ENCODE assay signal across 19 mouse cellular contexts in the genomic region with DNA sequence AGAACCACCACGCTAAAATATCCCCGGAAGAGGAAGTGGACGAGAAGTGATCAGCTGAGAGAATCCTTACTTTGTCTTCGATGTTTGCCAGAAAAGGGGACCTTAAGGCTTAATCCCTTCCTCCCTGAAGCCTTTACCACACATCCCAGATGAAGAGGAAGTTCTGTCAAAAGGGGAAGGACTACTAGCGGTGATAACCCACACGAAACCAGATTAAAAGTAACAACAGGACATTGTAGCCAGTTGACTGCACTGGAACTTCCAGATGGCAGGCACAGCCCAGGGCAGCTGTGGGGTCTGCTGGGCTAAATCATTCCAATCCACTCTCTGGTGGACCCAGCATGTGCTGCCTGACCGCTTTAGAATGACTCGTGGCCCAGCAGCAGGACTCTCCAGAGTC. TPM values are rescaled to one million over a fixed set of nuclear protein-coding genes. Genes with fewer than 3 reads are reported as not detected.
DNase-seq lines count a peak whose midpoint lies in the region; ATAC-seq and TF ChIP-seq lines count a peak whose summit lies in the region.
"Had no signal": no experiment of that assay in that cellular context is flagged by ENCODE, and none has a peak within 500 bp of the region (broad histone marks: within the 10 kb centered on the region; RNA-seq: fewer than 3 reads in every experiment).

No protein-coding gene starts in this region.

- H3K36me3 ChIP-seq in liver, adult 2 months (ENCODE audit: control insufficient read depth, insufficient read depth, low read length): no peaks in the 10 kb centered on the region
- no peaks in the 10 kb centered on the region for H3K36me3 ChIP-seq in liver, embryonic 11.5 days (ENCODE audit: control insufficient read depth, insufficient read depth, low read length)
- peaks cover 0 to 6% of the 10 kb centered on the region in 2 experiments; a peak in 2 of 4 replicates for H3K36me3 ChIP-seq in MEL (ENCODE audit: control insufficient read depth in 1 of 2, insufficient read depth in 2 of 2, low read length in 2 of 2)
- H3K36me3 ChIP-seq: G1E had no signal

- no peak overlapping the region for H3K4me2 ChIP-seq in liver, embryonic 11.5 days
- H3K4me2 ChIP-seq: lung, embryonic 14.5 days; midbrain, embryonic 11.5 days had no signal

- no peaks in the 10 kb centered on the region for H3K4me1 ChIP-seq in liver, adult 2 months (ENCODE audit: control insufficient read depth, insufficient read depth, low read length)
- no peaks in the 10 kb centered on the region for H3K4me1 ChIP-seq in liver, embryonic 11.5 days (replicated peaks; ENCODE audit: control insufficient read depth, insufficient read depth, low read length)
- H3K4me1 ChIP-seq in MEL (ENCODE audit: control insufficient read depth in 1 of 2, insufficient read depth in 2 of 2, low read length in 2 of 2): peaks cover 0 to 17% of the 10 kb centered on the region in 2 experiments; a peak in 2 of 4 replicates
- H3K4me1 ChIP-seq in cerebellum, adult 2 months (ENCODE audit: control insufficient read depth, insufficient read depth, low read length): no peaks in the 10 kb centered on the region

- TF ChIP-seq CTCF in liver, adult 2 months (IDR thresholded peaks at IDR 0.05; ENCODE audit: low read depth, low read length): no peak
- TF ChIP-seq CTCF in MEL (IDR thresholded peaks at IDR 0.05 in 2 of 3, conservative IDR thresholded peaks at IDR 0.05 in 1 of 3; ENCODE audit: control insufficient read depth in 1 of 3, insufficient read depth in 1 of 3, low read depth in 2 of 3, low read length in 3 of 3, poor library complexity in 1 of 3, severe bottlenecking in 1 of 3): no peak
- TF ChIP-seq CTCF in cerebellum, adult 2 months (IDR thresholded peaks at IDR 0.05; ENCODE audit: borderline replicate concordance, insufficient read depth, low read depth, low read length): no peak

- TF ChIP-seq RAD21 in MEL (IDR thresholded peaks at IDR 0.05; ENCODE audit: low read depth, low read length): no peak

- TF ChIP-seq EP300 in MEL (IDR thresholded peaks at IDR 0.05; ENCODE audit: low read depth in 1 of 2, low read length in 2 of 2): peak; percentile 59 to 90

- WGBS in liver, adult 2 months: 76% methylated on average over 8 of the region's 8 CpGs
- WGBS in liver, embryonic 11.5 days: 53% methylated on average over 8 of the region's 8 CpGs
- 65% methylated on average over 8 of the region's 8 CpGs for WGBS in cerebellum, adult 2 months

- no peak for TF ChIP-seq POLR2A in liver, adult 2 months (IDR thresholded peaks at IDR 0.05; ENCODE audit: extremely low read depth, insufficient read depth, low read length)
- no peak for TF ChIP-seq POLR2A in MEL (IDR thresholded peaks at IDR 0.05; ENCODE audit: control insufficient read depth in 1 of 2, insufficient read depth in 1 of 2, low read depth in 1 of 2, low read length in 2 of 2, poor library complexity in 1 of 2)
- no peak for TF ChIP-seq POLR2A in cerebellum, adult 2 months (IDR thresholded peaks at IDR 0.05; ENCODE audit: borderline replicate concordance, insufficient read depth, low read length)

- no peak for ATAC-seq in liver, embryonic 11.5 days (replicated peaks; ENCODE audit: low FRiP score)
- ATAC-seq in megakaryocyte, adult 5-6 weeks (ENCODE audit: poor library complexity, severe bottlenecking): peak; percentile 95
- ATAC-seq: CD4-positive, CD25-positive, alpha-beta regulatory T cell, adult 4 months; forebrain, postnatal 0 days had no signal

- H3K79me2 ChIP-seq in liver, adult 2 months (ENCODE audit: control insufficient read depth, insufficient read depth, low read length): no peaks in the 10 kb centered on the region
- no peaks in the 10 kb centered on the region for H3K79me2 ChIP-seq in MEL (ENCODE audit: control insufficient read depth, insufficient read depth, low read length, poor library complexity)

- no peaks in the 10 kb centered on the region for H3K9me3 ChIP-seq in liver, embryonic 11.5 days (ENCODE audit: control insufficient read depth, low read length)
- no peaks in the 10 kb centered on the region for H3K9me3 ChIP-seq in MEL (replicated peaks; ENCODE audit: insufficient read depth, low read length)
- H3K9me3 ChIP-seq: G1E had no signal

- H3K27ac ChIP-seq in liver, adult 2 months (replicated peaks; ENCODE audit: insufficient read depth, low read depth, low read length): no peak overlapping the region
- H3K27ac ChIP-seq in liver, embryonic 11.5 days (ENCODE audit: low read depth, low read length): no peak overlapping the region
- H3K27ac ChIP-seq in MEL (ENCODE audit: control insufficient read depth, low read depth, low read length): no peak overlapping the region
- H3K27ac ChIP-seq in cerebellum, adult 2 months (ENCODE audit: insufficient read depth, low read length): no peak overlapping the region
- H3K27ac ChIP-seq: heart, adult 2 months had no signal

- peak; percentile 43 for DNase-seq in liver, adult 2 months (ENCODE audit: extremely low read depth, low read depth, low spot score)
- DNase-seq in liver, embryonic 11.5 days (ENCODE audit: low spot score): no peak
- DNase-seq in 416B (ENCODE audit: low read depth) (peak; percentile 49), MEL (ENCODE audit: low read depth, low spot score) (peak; percentile 84)
- no peak for DNase-seq in cerebellum, adult 2 months
- DNase-seq in left cerebral cortex, postnatal 25 days (ENCODE audit: low spot score in 2 of 2): no peak
- DNase-seq: cerebellum, adult 11-12 months; forebrain, postnatal 0 days; heart, adult 2 months; heart, postnatal 36 days; kidney, adult 18-20 months; kidney, postnatal 14 days; lung, embryonic 14.5 days; right cerebral cortex, postnatal 25 days; thymus, postnatal 14 days had no signal

- no peak overlapping the region for H3K9ac ChIP-seq in liver, adult 2 months (ENCODE audit: low read depth, low read length)
- H3K9ac ChIP-seq in liver, embryonic 11.5 days (ENCODE audit: low read depth, low read length): no peak overlapping the region
- no peak overlapping the region for H3K9ac ChIP-seq in MEL (ENCODE audit: control insufficient read depth, low read depth, low read length, poor library complexity, severe bottlenecking)
- H3K9ac ChIP-seq: forebrain, postnatal 0 days; lung, embryonic 14.5 days had no signal

- no peaks in the 10 kb centered on the region for H3K27me3 ChIP-seq in liver, adult 2 months (ENCODE audit: control insufficient read depth, insufficient read depth, low read length)
- no peaks in the 10 kb centered on the region for H3K27me3 ChIP-seq in liver, embryonic 11.5 days (replicated peaks; ENCODE audit: control insufficient read depth, insufficient read depth, low read length)
- H3K27me3 ChIP-seq in MEL (ENCODE audit: control insufficient read depth in 1 of 2, insufficient read depth in 2 of 2, low read length in 2 of 2): 0 out of 4 replicates have a peak, but pooled peaks cover 0 to 1% of the 10 kb centered on the region in 2 experiments
- H3K27me3 ChIP-seq in cerebellum, adult 2 months (ENCODE audit: control insufficient read depth, insufficient read depth, low read length): no peaks in the 10 kb centered on the region

- intact Hi-C loops in left cerebral cortex, postnatal 25 days (cut with DNase I): no loop called here

- H3K4me3 ChIP-seq in liver, adult 2 months (ENCODE audit: insufficient read depth, low read depth, low read length): no peak overlapping the region
- H3K4me3 ChIP-seq in liver, embryonic 11.5 days (ENCODE audit: low read depth, low read length): no peak overlapping the region
- H3K4me3 ChIP-seq in MEL (ENCODE audit: control insufficient read depth in 1 of 2, insufficient read depth in 1 of 2, low read depth in 2 of 2, low read length in 2 of 2): peak overlapping the region in 1 of 2 experiments; percentile 10; a peak in 2 of 4 replicates
- H3K4me3 ChIP-seq in cerebellum, adult 2 months (replicated peaks; ENCODE audit: insufficient read depth, low read depth, low read length): no peak overlapping the region
- H3K4me3 ChIP-seq: heart, adult 2 months had no signal

TF ChIP-seq in MEL, 35 proteins besides CTCF, POLR2A, EP300 and RAD21:
- TF ChIP-seq ETS1 (IDR thresholded peaks at IDR 0.05; ENCODE audit: low read depth, low read length) (peak; percentile 62; the same call in 1 of the 2 replicates), GATA1 (IDR thresholded peaks at IDR 0.05; ENCODE audit: low read depth, low read length) (peak; percentile 72), CHD1 (IDR thresholded peaks at IDR 0.05; ENCODE audit: low read depth, low read length) (no peak), ZNF384 (IDR thresholded peaks at IDR 0.05; ENCODE audit: low read depth, low read length) (no peak), SIN3A (IDR thresholded peaks at IDR 0.05; ENCODE audit: low read length) (0 out of 2 replicates have a peak, but pooled peaks have one; percentile 26), RCOR1 (IDR thresholded peaks at IDR 0.05; ENCODE audit: low read depth, low read length) (peak; percentile 70), MYC (IDR thresholded peaks at IDR 0.05; ENCODE audit: low read depth, low read length) (no peak), CHD2 (IDR thresholded peaks at IDR 0.05; ENCODE audit: low read length) (no peak), MAX (IDR thresholded peaks at IDR 0.05; ENCODE audit: low read length) (peak; percentile 57; the same call in 1 of the 2 replicates), ELF1 (IDR thresholded peaks at IDR 0.05; ENCODE audit: low read depth, low read length) (0 out of 2 replicates have a peak, but pooled peaks have one; percentile 22)

RNA-seq across cellular contexts. Expression of a gene that starts 17.7 kb away (rescaled TPM):
- total RNA-seq in liver, adult 2 months (2014; rRNA removed): 21.7 and 34.8 TPM in 2 replicates
- 25.4 and 31.9 TPM in 2 replicates for polyA plus RNA-seq in liver, adult 2 months (2012; rRNA removed)
- polyA plus RNA-seq in liver, embryonic 11.5 days (2014; fragmentation: Nextera tagmentation; extraction: Ambion mirVana): 5.4 and 5.6 TPM in 2 replicates
- total RNA-seq in MEL (2012; rRNA removed): 0.12 and 0.13 TPM in 2 replicates
- polyA plus RNA-seq in MEL (2012; ENCODE audit: insufficient read depth in 1 of 2, insufficient read length in 2 of 2, low read depth in 1 of 2, low replicate concordance in 2 of 2, missing spikeins in 1 of 2): under 1 TPM in 1 of 2 experiments, not detected in 1; 0.40 TPM
- total RNA-seq in megakaryocyte, adult 5-6 weeks (2015): 16.8 and 17.9 TPM in 2 replicates
- total RNA-seq in megakaryocyte, adult 5-6 weeks (2017): 15.3 and 20.4 TPM in 2 replicates
- 0.70 and 0.92 TPM in 2 replicates for polyA plus RNA-seq in cerebellum, adult 2 months (2012; rRNA removed)
- total RNA-seq in left cerebral cortex, postnatal 25 days (2021): 1 to 10 TPM; 1.8 to 3.0 TPM

Comparison
In these comparisons a context has a peak if more than half of its experiments do, and no peak if none do; other contexts are left out.
1. DNase-seq: peak in liver, adult 2 months (single experiment), 416B (single experiment) and MEL (single experiment); none in liver, embryonic 11.5 days (single experiment), cerebellum, adult 2 months (0 of 2) and left cerebral cortex, postnatal 25 days (0 of 2).